Mouse (Mus musculus) embryo, embryonic 9.5 days (tissue): ENCODE data around the gene Stk33.

Source experiments
- DNase-seq: peaks from one replicate; pipeline ENCODE4 v3.0.0-alpha.2; 2017; ENCODE audit errors: extremely low spot score

Gene Stk33

GRCm38 (mm10) chr7:109241313-109241712 lies 197.6 kb downstream of the Stk33 start:
- peak; percentile 50 for DNase-seq

DNA sequence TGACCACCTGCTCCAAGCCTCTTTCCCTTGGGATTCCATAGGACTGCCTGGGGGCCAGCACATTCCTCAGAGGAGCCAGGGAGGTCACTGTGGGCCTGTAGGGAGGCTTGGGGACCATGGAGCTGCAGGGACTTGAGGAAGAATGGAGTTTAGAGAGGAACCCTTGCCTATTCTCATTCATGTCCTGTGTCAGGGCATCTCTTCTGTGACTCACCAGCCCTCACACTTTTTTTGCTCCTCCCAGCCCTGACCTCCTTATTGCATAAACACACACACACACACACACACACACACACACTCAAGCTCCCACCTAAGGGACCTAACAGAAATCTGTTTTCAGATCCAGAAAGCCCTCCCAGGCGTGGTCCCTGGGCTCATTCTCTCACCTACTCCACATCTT lies 199.5 kb downstream of the Stk33 start:
- no peak for DNase-seq

GRCm38 (mm10) chr7:109238724-109239123 lies 200.2 kb downstream of the Stk33 start:
- no peak for DNase-seq

- DNase-seq, result no peak
These were observed 203.8 kb downstream of the Stk33 start for GRCm38 (mm10) chr7:109234882-109235640.

GRCm38 (mm10) chr7:109234476-109234875 lies 204.4 kb downstream of the Stk33 start:
- no peak for DNase-seq

GRCm38 (mm10) chr7:109231881-109232321 lies 207.0 kb downstream of the Stk33 start:
- DNase-seq, result no peak

- DNase-seq, result no peak
These were observed 207.6 kb downstream of the Stk33 start for GRCm38 (mm10) chr7:109231307-109231706.

- DNase-seq, result peak; percentile 65
These were observed 208.1 kb downstream of the Stk33 start for GRCm38 (mm10) chr7:109230806-109231205.
